Mouse (Mus musculus) MEL (cell line): ENCODE measurements around the gene Nt5e.

Experiments used
- CTCF ChIP-seq, 3 experiments: IDR thresholded peaks in 2 of 3; conservative IDR thresholded peaks in 1 of 3; 2 replicates each; pipeline ENCODE4 v1.5.1; 2011 to 2012; ENCODE audit warnings: low read length in 3 of 3, low read depth in 2 of 3, mild to moderate bottlenecking in 2 of 3, improper control_type of control experiment in 1 of 3, inconsistent platforms in 1 of 3, mixed read lengths in 1 of 3, moderate library complexity in 1 of 3; ENCODE audit not compliant: control insufficient read depth in 1 of 3, insufficient read depth in 1 of 3, poor library complexity in 1 of 3, severe bottlenecking in 1 of 3
- ETS1 ChIP-seq: IDR thresholded peaks from 2 replicates; pipeline ENCODE4 v1.6.1; 2012; ENCODE audit warnings: low read depth, mild to moderate bottlenecking, inconsistent platforms, low read length, improper control_type of control experiment, moderate library complexity
- JUND ChIP-seq: IDR thresholded peaks from 2 replicates; pipeline ENCODE4 v1.6.1; 2011; ENCODE audit warnings: low read depth, mild to moderate bottlenecking, improper control_type of control experiment, low read length
- POLR2A ChIP-seq, 2 experiments: IDR thresholded peaks; 2 replicates each; pipeline ENCODE4 v1.6.1; 2011 to 2012; ENCODE audit warnings: low read length in 2 of 2, mild to moderate bottlenecking in 2 of 2, control low read depth in 1 of 2, improper control_type of control experiment in 1 of 2, low read depth in 1 of 2, moderate library complexity in 1 of 2; ENCODE audit not compliant: control insufficient read depth in 1 of 2, insufficient read depth in 1 of 2, poor library complexity in 1 of 2
- POLR2AphosphoS2 ChIP-seq: IDR thresholded peaks from 2 replicates; pipeline ENCODE4 v1.6.1; 2011; ENCODE audit warnings: low read length, improper control_type of control experiment
- SIN3A ChIP-seq: IDR thresholded peaks from 2 replicates; pipeline ENCODE4 v1.6.1; 2012; ENCODE audit warnings: low read length, improper control_type of control experiment, inconsistent platforms
- ZC3H11A ChIP-seq: IDR thresholded peaks from 2 replicates; pipeline ENCODE4 v1.6.1; 2012; ENCODE audit warnings: low read depth, mild to moderate bottlenecking, inconsistent platforms, low read length, improper control_type of control experiment
- ZKSCAN1 ChIP-seq: IDR thresholded peaks from 2 replicates; pipeline ENCODE4 v1.6.1; 2012; ENCODE audit warnings: low read depth, mild to moderate bottlenecking, inconsistent platforms, low read length, improper control_type of control experiment, moderate library complexity

DNA sequence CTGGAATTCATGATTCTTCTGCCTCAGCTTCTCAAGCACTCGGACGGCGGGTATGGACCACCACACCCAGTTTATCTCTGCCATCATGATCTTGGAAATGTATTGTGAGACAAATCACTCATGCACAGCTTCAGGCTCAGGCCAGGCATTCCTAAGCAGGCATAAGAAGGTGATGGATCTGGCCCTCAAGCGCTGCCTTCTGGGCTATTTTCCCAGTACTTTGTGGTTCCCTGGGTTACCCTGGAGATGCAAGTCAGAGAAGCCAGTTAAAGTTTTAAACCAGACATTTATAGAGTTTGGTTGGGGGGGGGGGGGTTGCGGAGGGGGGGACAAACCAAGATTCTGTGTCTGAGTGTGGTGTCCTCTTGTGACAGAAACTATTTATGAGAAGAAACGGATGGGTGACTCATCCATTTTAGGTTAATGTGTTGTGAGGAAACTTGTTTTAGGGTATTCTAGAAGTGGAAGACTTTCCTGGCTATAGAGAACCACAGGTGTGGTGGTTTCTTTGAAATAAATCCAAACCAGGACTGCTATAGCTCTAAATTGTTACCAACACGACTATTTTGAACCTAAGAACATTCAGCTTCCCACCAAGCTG lies 37.3 kb upstream of the Nt5e start:
- TF ChIP-seq ZKSCAN1 (no peak), POLR2AphosphoS2 (no peak), SIN3A (no peak), ZC3H11A (no peak), ETS1 (no peak), CTCF (IDR thresholded peaks at IDR 0.05 in 2 of 3, conservative IDR thresholded peaks at IDR 0.05 in 1 of 3; ENCODE audit: control insufficient read depth in 1 of 3, insufficient read depth in 1 of 3, low read depth in 2 of 3, low read length in 3 of 3, poor library complexity in 1 of 3, severe bottlenecking in 1 of 3) (no peak), POLR2A (IDR thresholded peaks at IDR 0.05; ENCODE audit: control insufficient read depth in 1 of 2, insufficient read depth in 1 of 2, low read depth in 1 of 2, low read length in 2 of 2, poor library complexity in 1 of 2) (no peak), JUND (no peak)
